Mouse (Mus musculus) spleen, adult 2 months (tissue): ENCODE results near the gene Spib. TPM values are rescaled to one million over a fixed set of nuclear protein-coding genes. Genes with fewer than 3 reads are reported as not detected.

Experiments used
- DNase-seq, 2 experiments: peaks; one replicate each; pipeline versions ENCODE4 v3.0.0 to v3.0.0-alpha.2; 2012 to 2021; ENCODE audit warnings: low spot score in 2 of 2, low read depth in 1 of 2
- H3K27ac ChIP-seq: fragments of 200-500 bp; 2 replicates; pipeline ENCODE4 v1.5.1; 2012; ENCODE audit warnings: low read length, inconsistent platforms; ENCODE audit not compliant: insufficient read depth
- H3K27me3 ChIP-seq: fragments of 200-500 bp; 2 replicates; pipeline ENCODE4 v1.6.1; 2012; ENCODE audit warnings: mild to moderate bottlenecking, moderate library complexity, low read length, inconsistent platforms; ENCODE audit not compliant: control insufficient read depth, insufficient read depth
- H3K36me3 ChIP-seq: fragments of 200-500 bp; 2 replicates; pipeline ENCODE4 v1.6.1; 2012; ENCODE audit warnings: mild to moderate bottlenecking, low read length, inconsistent platforms; ENCODE audit not compliant: control insufficient read depth, insufficient read depth
- H3K4me1 ChIP-seq: fragments of 200-500 bp; 2 replicates; pipeline ENCODE4 v1.6.1; 2011; ENCODE audit warnings: inconsistent platforms; ENCODE audit not compliant: control insufficient read depth, insufficient read depth, insufficient read length
- H3K4me3 ChIP-seq: fragments of 200-500 bp; 2 replicates; pipeline ENCODE4 v1.5.1; 2011; ENCODE audit warnings: mild to moderate bottlenecking, inconsistent platforms; ENCODE audit not compliant: insufficient read depth, insufficient read length; ENCODE audit errors: extremely low read depth
- CTCF ChIP-seq: fragments of 200-500 bp; IDR thresholded peaks from 2 replicates; pipeline ENCODE4 v1.5.1; 2011; ENCODE audit warnings: mild to moderate bottlenecking, inconsistent platforms; ENCODE audit not compliant: insufficient read depth, insufficient read length, insufficient replicate concordance; ENCODE audit errors: extremely low read depth
- POLR2A ChIP-seq: fragments of 200-500 bp; IDR thresholded peaks from 2 replicates; pipeline ENCODE4 v1.6.1; 2011; ENCODE audit warnings: low read depth, low read length, inconsistent platforms
- WGBS: fragments of 180-500 bp; shearing (Covaris S2); methylation state at CpG from one replicate; pipeline ENCODE4 v1.1.7; 2018; 5-methylcytosine and 5-hydroxymethylcytosine counted together
- polyA plus RNA-seq: library from polyadenylated mRNA; depleted of rRNA; stranded (reverse); fragments of >200 nt; gene quantifications from 2 replicates; pipeline ENCODE4 v1.2.3, GENCODE M21; 2012

Spib gene
- polyA plus RNA-seq, 1 experiment: 285 TPM

DNA sequence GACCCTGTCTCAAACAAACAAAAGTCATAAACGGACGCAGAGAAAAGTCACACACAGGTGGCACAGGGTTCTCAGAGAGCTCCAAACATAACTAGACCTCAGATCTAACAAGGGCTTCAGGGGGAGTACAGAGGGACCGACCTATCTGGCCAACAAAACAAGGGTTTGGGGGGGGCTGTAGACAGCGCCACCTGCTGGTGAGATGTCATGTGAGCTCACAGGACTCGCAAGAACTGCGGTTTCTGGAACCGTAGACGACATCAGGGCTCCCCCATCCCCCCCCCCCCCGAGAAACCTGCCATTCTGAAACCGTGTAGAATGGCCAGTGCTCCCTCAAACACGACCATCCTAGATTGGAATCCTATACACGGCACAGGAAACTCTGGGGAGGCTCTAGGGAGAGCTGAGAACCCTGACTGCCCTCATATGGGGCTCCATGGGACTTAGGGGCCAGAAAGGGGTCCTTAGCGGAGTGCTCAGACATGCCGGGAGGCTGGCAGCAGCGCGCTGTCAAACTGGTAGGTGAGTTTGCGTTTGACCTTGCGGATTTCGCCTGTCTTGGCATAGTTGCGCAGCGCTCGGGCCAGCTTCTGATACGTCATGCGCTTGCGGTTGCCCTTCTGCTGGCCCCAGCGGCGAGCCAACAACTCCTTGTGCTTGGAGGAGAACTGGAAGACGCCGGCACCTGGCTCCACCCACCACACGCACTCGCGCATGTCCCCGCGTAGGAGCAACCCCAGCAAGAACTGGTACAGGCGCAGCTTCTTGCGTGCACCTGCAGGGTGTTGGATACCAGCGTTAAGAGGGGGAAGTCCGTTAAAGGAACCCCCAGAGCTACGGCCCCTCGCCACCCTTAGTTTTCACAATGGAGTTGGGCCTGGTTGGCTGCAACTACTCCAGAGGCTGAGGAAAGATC is 4.1 kb downstream of the Spib start:
- TF ChIP-seq POLR2A (no peak), CTCF (peak; percentile 85)
- no peaks in the 10 kb centered on the region for H3K27me3 ChIP-seq
- WGBS: 4% methylated on average over 40 of the region's 40 CpGs

DNA sequence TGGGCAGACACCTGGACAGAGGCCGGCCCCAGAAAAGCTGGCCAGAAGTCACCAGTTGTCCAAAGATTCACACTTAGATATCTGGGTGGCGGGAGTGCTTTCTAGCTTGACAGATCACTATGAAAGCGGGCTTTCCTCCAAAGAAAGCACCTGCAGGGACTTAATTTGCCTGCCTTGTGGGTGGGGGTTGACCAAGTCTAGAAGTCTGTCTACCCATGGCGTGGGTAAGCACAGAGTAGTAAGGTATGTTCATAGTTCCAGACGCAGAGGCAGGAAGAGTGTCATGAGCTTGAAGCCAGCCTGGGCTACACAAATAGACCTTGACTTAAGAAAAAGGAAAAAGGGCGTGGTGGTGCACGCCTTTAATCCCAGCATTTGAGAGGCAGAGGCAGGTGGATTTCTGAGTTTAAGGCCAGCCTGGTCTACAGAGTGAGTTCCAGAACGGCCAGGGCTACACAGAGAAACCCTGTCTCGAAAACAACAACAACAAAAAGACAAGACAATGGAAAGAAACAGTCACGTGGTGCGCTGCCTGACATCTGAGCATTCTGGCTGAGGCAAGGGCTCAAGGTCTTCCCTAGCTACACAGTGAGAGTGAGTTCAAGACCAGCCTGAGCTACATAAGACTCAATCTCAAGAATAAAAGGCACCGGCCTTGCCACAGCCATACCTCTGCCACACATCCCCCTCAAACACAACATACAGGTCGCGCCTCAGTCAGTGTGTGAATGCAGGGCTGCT is 5.3 kb downstream of the Spib start:
- Histone ChIP-seq H3K4me1 (peaks cover 25% of the 10 kb centered on the region), H3K4me3 (no peak overlapping the region), H3K27me3 (no peaks in the 10 kb centered on the region), H3K36me3 (peaks cover 22% of the 10 kb centered on the region), H3K27ac (peak overlapping the region; percentile 80)
- no peak for TF ChIP-seq POLR2A
- no peak for TF ChIP-seq CTCF
- WGBS: 65% methylated on average over 14 of the region's 14 CpGs
- DNase-seq: no peak

More for the DNA sequence above, 4.1 kb downstream of the Spib start:
- Histone ChIP-seq H3K36me3 (peaks cover 22% of the 10 kb centered on the region), H3K4me1 (peaks cover 31% of the 10 kb centered on the region), H3K4me3 (peak overlapping the region; percentile 64), H3K27ac (peak overlapping the region; percentile 83)
- peak; percentile 72 to 73 for DNase-seq

GRCm38 (mm10) chr7:44525126-44525832 is 6.6 kb downstream of the Spib start:
- Histone ChIP-seq H3K36me3 (peaks cover 22% of the 10 kb centered on the region), H3K4me3 (no peak overlapping the region; the same call in 1 of the 2 replicates), H3K4me1 (peaks cover 28% of the 10 kb centered on the region), H3K27me3 (no peaks in the 10 kb centered on the region), H3K27ac (peak overlapping the region; percentile 62)
- WGBS: 35% methylated on average over 22 of the region's 22 CpGs
- peak in 1 of 2 experiments; percentile 61 for DNase-seq
- TF ChIP-seq CTCF (no peak), POLR2A (no peak)

DNA sequence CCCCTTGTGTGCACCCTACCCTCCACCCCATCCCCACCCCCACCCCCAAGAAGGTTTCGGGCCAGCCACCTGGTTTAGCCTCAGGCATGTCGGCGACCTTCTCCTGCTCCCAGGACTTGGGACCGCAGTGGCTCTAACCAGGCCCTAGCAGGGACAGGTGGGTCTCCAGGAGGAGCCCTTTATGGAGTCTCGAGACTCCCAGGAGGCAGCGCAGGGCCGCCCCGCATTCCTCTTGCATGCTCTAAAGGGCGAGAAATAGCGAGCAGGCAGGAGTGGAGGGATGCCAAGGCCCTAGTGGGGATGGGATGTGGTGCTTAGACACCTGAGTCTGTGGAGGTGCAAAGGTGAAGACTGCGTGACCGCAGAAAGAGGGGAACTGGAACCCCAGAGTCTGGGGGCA is 7.4 kb downstream of the Spib start, which contains the start of gene Mybpc2:
Gene Mybpc2 (minus strand): TSS at position 155 of the 400 bp plus-strand sequence.
- no peak for TF ChIP-seq CTCF
- no peak for TF ChIP-seq POLR2A
- 59% methylated on average over 12 of the region's 12 CpGs for WGBS
- no peak for DNase-seq
- H3K4me3 ChIP-seq: no peak within 1 kb of the TSS; the same call in 1 of the 2 replicates
- peaks cover 15% of the 10 kb centered on the region for H3K36me3 ChIP-seq
- H3K27ac ChIP-seq: peak within 1 kb of the TSS; percentile 62
- peaks cover 28% of the 10 kb centered on the region for H3K4me1 ChIP-seq
- no peaks in the 10 kb centered on the region for H3K27me3 ChIP-seq

- H3K27me3 ChIP-seq: no peaks in the 10 kb centered on the region
- DNase-seq: no peak
- TF ChIP-seq CTCF (no peak), POLR2A (no peak)
- H3K36me3 ChIP-seq: peaks cover 3% of the 10 kb centered on the region; the same call in 1 of the 2 replicates
- H3K27ac ChIP-seq: no peak overlapping the region
- H3K4me3 ChIP-seq: no peak overlapping the region
- H3K4me1 ChIP-seq: peaks cover 18% of the 10 kb centered on the region
- 79% methylated on average over 2 of the region's 2 CpGs for WGBS
Observed at GRCm38 (mm10) chr7:44523056-44523455, 8.8 kb downstream of the Spib start.

- Histone ChIP-seq H3K27me3 (no peaks in the 10 kb centered on the region), H3K4me1 (peaks cover 13% of the 10 kb centered on the region), H3K27ac (no peak overlapping the region), H3K36me3 (no peaks in the 10 kb centered on the region), H3K4me3 (no peak overlapping the region; the same call in 1 of the 2 replicates)
- peak in 1 of 2 experiments; percentile 76 for DNase-seq
- TF ChIP-seq POLR2A (no peak), CTCF (peak; percentile 85)
- 4% methylated on average over 20 of the region's 20 CpGs for WGBS
Observed at GRCm38 (mm10) chr7:44521710-44522109, 10.2 kb downstream of the Spib start.
